Mouse (Mus musculus): ENCODE measurements around the gene Ecel1.

GRCm38 (mm10) chr1:87171312-87171711, 15.0 kb upstream of the Ecel1 start:
- no peak for TF ChIP-seq CTCF (conservative IDR thresholded peaks at IDR 0.05; ENCODE audit: low read length)
- TF ChIP-seq POU5F1 (IDR thresholded peaks at IDR 0.05; ENCODE audit: borderline replicate concordance, low read length): no peak
